Mouse (Mus musculus) embryonic fibroblast, embryonic 13.5 days (primary cell): ENCODE results near the gene Tctn1.

Experiments used
- CTCF ChIP-seq: IDR thresholded peaks from 2 replicates; pipeline ENCODE4 v1.5.1; 2011; ENCODE audit warnings: mild to moderate bottlenecking, control low read depth, low read length, moderate library complexity, borderline replicate concordance; ENCODE audit not compliant: insufficient read depth
- POLR2A ChIP-seq: IDR thresholded peaks from 2 replicates; pipeline ENCODE4 v1.6.1; 2011; ENCODE audit warnings: low read depth, mild to moderate bottlenecking, control low read depth, low read length, moderate library complexity

- TF ChIP-seq CTCF (no peak), POLR2A (no peak)
These were observed 21.6 kb downstream of the Tctn1 start for GRCm38 (mm10) chr5:122242521-122243123.
